Mouse (Mus musculus) forebrain, embryonic 10.5 days (tissue): ENCODE measurements around the gene Dusp6. TPM values are rescaled to one million over a fixed set of nuclear protein-coding genes. Genes with fewer than 3 reads are reported as not detected.

Experiments
- DNase-seq: peaks from one replicate; pipeline ENCODE4 v3.0.0-alpha.2; 2017; ENCODE audit warnings: low spot score; ENCODE audit errors: extremely low spot score
- H3K27ac ChIP-seq: fragments of 300-500 bp; sonication (generic); 2 replicates; pipeline ENCODE4 v1.5.1; 2016; ENCODE audit warnings: mild to moderate bottlenecking
- H3K27me3 ChIP-seq: fragments of 300-500 bp; sonication (generic); 2 replicates; pipeline ENCODE4 v1.6.1; 2016; ENCODE audit warnings: mild to moderate bottlenecking; ENCODE audit not compliant: poor library complexity, severe bottlenecking
- H3K36me3 ChIP-seq: fragments of 300-500 bp; sonication (generic); replicated peaks from 2 replicates; pipeline ENCODE4 v1.6.1; 2016; ENCODE audit warnings: mild to moderate bottlenecking, moderate library complexity
- H3K4me1 ChIP-seq: fragments of 300-500 bp; sonication (generic); 2 replicates; pipeline ENCODE4 v1.6.1; 2016
- H3K4me3 ChIP-seq: fragments of 300-500 bp; sonication (generic); 2 replicates; pipeline ENCODE4 v1.5.1; 2016; ENCODE audit warnings: mild to moderate bottlenecking, moderate library complexity
- H3K9me3 ChIP-seq: fragments of 300-500 bp; sonication (generic); 2 replicates; pipeline ENCODE4 v1.6.1; 2016; ENCODE audit warnings: mild to moderate bottlenecking, moderate library complexity
- WGBS: fragments of 180-500 bp; shearing (Covaris S2); methylation state at CpG from one replicate; pipeline ENCODE4 v1.1.7; 2016; 5-methylcytosine and 5-hydroxymethylcytosine counted together
- polyA plus RNA-seq: library from polyadenylated mRNA; unstranded; fragments of >200 nt; fragmentation: Nextera tagmentation; extraction: Ambion mirVana; gene quantifications from 2 replicates; pipeline ENCODE4 v1.2.1, GENCODE M21; 2016

Gene Dusp6
- polyA plus RNA-seq, 1 experiment from 2014 or later, result 116 TPM

- Histone ChIP-seq H3K4me1 (peaks cover 77% of the 10 kb centered on the region), H3K9me3 (no peaks in the 10 kb centered on the region), H3K36me3 (peaks cover 31% of the 10 kb centered on the region), H3K4me3 (peak overlapping the region; percentile 77), H3K27me3 (peaks cover 23% of the 10 kb centered on the region), H3K27ac (peak overlapping the region; percentile 98)
- DNase-seq, result peak; percentile 75
- 19% methylated on average over 19 of the region's 19 CpGs for WGBS
Measured at GRCm38 (mm10) chr10:99268421-99269300, 5.6 kb downstream of the Dusp6 start.

DNA sequence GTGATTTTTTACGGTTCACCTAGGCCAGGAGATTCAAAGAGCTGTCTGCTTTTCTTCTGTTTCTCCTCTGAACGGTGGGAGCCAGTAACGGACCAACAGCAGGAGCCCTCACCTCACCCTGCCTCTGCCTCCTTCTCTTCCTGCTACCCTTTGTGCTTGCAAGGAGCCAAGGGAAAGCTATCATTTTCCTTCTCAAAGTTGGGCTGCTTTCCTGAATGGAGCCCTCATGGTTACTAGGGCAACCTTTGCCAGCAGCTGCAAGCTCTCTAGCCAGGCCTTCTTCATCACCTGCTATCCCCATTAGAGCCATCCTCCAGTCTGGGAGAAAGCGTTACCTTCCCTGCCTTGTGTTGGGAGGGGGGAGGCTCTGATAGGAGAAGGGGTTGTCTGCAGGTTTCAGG, 6.3 kb downstream of the Dusp6 start:
- Histone ChIP-seq H3K36me3 (peaks cover 31% of the 10 kb centered on the region), H3K4me3 (peak overlapping the region; percentile 77), H3K4me1 (peaks cover 71% of the 10 kb centered on the region), H3K27ac (peak overlapping the region; percentile 98), H3K9me3 (no peaks in the 10 kb centered on the region), H3K27me3 (peaks cover 23% of the 10 kb centered on the region)
- peak; percentile 65 for DNase-seq
- 5% methylated on average over 4 of the region's 4 CpGs for WGBS

- H3K9me3 ChIP-seq, result no peaks in the 10 kb centered on the region
- peak overlapping the region; percentile 77 for H3K4me3 ChIP-seq
- H3K27me3 ChIP-seq, result peaks cover 20% of the 10 kb centered on the region
- peak overlapping the region; percentile 98 for H3K27ac ChIP-seq
- 49% methylated on average over 6 of the region's 6 CpGs for WGBS
- peaks cover 67% of the 10 kb centered on the region for H3K4me1 ChIP-seq
- no peak for DNase-seq
- H3K36me3 ChIP-seq, result peaks cover 29% of the 10 kb centered on the region
Measured at GRCm38 (mm10) chr10:99269704-99270103, 6.7 kb downstream of the Dusp6 start.

GRCm38 (mm10) chr10:99270406-99270805, 7.4 kb downstream of the Dusp6 start:
- WGBS, result 56% methylated on average over 10 of the region's 10 CpGs
- no peak for DNase-seq
- no peak overlapping the region for H3K4me3 ChIP-seq
- peaks cover 21% of the 10 kb centered on the region for H3K36me3 ChIP-seq
- peak overlapping the region; percentile 98 for H3K27ac ChIP-seq
- H3K4me1 ChIP-seq, result peaks cover 60% of the 10 kb centered on the region
- H3K27me3 ChIP-seq, result peaks cover 20% of the 10 kb centered on the region
- H3K9me3 ChIP-seq, result no peaks in the 10 kb centered on the region

DNA sequence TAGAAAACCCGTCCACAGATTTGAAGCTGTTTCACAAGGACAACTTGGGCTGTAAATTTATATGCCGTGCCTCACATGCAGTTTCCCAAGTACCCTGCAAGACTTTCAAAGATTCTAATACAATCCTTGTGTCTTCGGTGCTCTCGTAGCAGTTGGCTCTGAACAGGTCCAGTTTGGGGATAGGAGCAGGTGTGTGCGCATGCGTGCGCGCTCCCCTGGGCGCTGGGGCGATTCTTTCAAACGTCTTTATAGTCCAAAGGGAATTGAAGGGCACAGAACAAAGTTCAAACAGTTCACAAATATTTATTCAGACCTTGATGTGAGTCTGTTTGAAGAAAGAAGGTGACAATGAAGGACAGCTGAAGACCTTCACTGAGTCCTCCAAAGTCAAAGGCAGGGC, 8.0 kb downstream of the Dusp6 start:
- peak overlapping the region; percentile 98 for H3K27ac ChIP-seq
- WGBS, result 78% methylated on average over 11 of the region's 11 CpGs

DNA sequence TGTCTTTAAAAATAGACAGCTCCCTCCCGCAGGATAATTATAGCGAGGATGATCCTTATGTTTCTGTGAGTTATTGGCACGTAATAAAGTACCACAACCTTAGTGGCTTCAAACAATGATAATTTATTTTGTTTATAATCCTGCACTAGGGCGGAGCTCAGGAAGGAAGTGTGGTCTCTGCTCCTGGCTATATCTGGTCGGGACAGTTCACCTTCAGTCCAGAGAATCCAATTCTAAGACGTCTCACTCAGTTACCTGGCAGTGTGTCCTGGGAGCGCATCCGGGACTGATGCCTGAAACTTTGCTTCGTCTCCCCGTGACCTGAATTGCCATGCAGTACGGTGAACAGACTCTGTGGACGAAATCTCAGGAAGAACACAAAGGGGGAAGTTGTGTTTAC, 10.0 kb downstream of the Dusp6 start:
- Histone ChIP-seq H3K27ac (peak overlapping the region; percentile 3; the same call in 1 of the 2 replicates), H3K9me3 (no peaks in the 10 kb centered on the region), H3K36me3 (no peaks in the 10 kb centered on the region), H3K4me3 (no peak overlapping the region), H3K4me1 (peaks cover 34% of the 10 kb centered on the region), H3K27me3 (peaks cover under 1% of the 10 kb centered on the region; the same call in 1 of the 2 replicates)
- DNase-seq, result no peak
- whole genome bisulfite sequencing, result 90% methylated on average over 12 of the region's 12 CpGs

More for the DNA sequence above, 8.0 kb downstream of the Dusp6 start:
- Histone ChIP-seq H3K9me3 (no peaks in the 10 kb centered on the region), H3K36me3 (peaks cover 18% of the 10 kb centered on the region), H3K4me1 (peaks cover 53% of the 10 kb centered on the region), H3K27me3 (peaks cover 19% of the 10 kb centered on the region), H3K4me3 (no peak overlapping the region)
- DNase-seq, result no peak

GRCm38 (mm10) chr10:99274640-99275039, 11.6 kb downstream of the Dusp6 start:
- no peak overlapping the region for H3K27ac ChIP-seq
- H3K4me3 ChIP-seq, result no peak overlapping the region
- no peaks in the 10 kb centered on the region for H3K36me3 ChIP-seq
- DNase-seq, result no peak
- no peaks in the 10 kb centered on the region; the same call in 1 of the 2 replicates for H3K27me3 ChIP-seq
- no peaks in the 10 kb centered on the region; the same call in 1 of the 2 replicates for H3K9me3 ChIP-seq
- 87% methylated on average over 12 of the region's 12 CpGs for WGBS
- H3K4me1 ChIP-seq, result peaks cover 17% of the 10 kb centered on the region

- H3K27me3 ChIP-seq, result 0 out of 2 replicates have a peak, but pooled peaks cover under 1% of the 10 kb centered on the region
- H3K4me1 ChIP-seq, result peaks cover 7% of the 10 kb centered on the region
- H3K4me3 ChIP-seq, result no peak overlapping the region
- H3K9me3 ChIP-seq, result no peaks in the 10 kb centered on the region; the same call in 1 of the 2 replicates
- no peaks in the 10 kb centered on the region for H3K36me3 ChIP-seq
- 85% methylated on average over 22 of the region's 22 CpGs for WGBS
- H3K27ac ChIP-seq, result no peak overlapping the region
- DNase-seq, result no peak
Measured at GRCm38 (mm10) chr10:99279067-99279880, 16.2 kb downstream of the Dusp6 start.

GRCm38 (mm10) chr10:99283981-99284385, 21.0 kb downstream of the Dusp6 start:
- no peak overlapping the region for H3K4me3 ChIP-seq
- peaks cover 50% of the 10 kb centered on the region for H3K4me1 ChIP-seq
- WGBS, result 87% methylated on average over 10 of the region's 10 CpGs
- H3K9me3 ChIP-seq, result no peaks in the 10 kb centered on the region; the same call in 1 of the 2 replicates
- H3K27ac ChIP-seq, result peak overlapping the region; percentile 48; the same call in 1 of the 2 replicates
- no peaks in the 10 kb centered on the region for H3K36me3 ChIP-seq
- H3K27me3 ChIP-seq, result peaks cover 21% of the 10 kb centered on the region
- no peak for DNase-seq

DNA sequence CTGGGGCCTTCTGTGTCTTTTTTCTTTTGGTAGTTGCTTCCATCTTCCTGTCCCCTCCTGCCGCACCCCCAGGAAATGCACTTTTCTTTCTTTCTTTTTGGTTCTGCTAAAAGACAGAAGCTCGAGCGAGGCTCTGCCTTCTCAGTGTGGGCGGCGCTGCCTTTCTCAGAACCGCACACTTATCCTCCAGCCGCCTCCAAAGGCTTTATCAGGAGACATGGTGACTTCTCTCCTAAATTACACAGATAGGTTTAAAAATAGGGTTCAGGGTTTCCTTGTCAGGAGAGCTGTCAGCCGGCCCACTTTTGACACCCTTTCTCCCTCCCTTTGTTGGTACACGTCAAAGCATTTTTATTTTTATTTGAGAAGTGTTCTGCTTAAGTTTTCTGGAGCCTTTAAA, 21.9 kb downstream of the Dusp6 start:
- no peaks in the 10 kb centered on the region for H3K36me3 ChIP-seq
- 81% methylated on average over 9 of the region's 9 CpGs for WGBS
- H3K4me1 ChIP-seq, result peaks cover 54% of the 10 kb centered on the region
- no peak overlapping the region for H3K4me3 ChIP-seq
- H3K27me3 ChIP-seq, result peaks cover 21% of the 10 kb centered on the region
- peak overlapping the region; percentile 75 for H3K27ac ChIP-seq
- H3K9me3 ChIP-seq, result no peaks in the 10 kb centered on the region
- no peak for DNase-seq

DNA sequence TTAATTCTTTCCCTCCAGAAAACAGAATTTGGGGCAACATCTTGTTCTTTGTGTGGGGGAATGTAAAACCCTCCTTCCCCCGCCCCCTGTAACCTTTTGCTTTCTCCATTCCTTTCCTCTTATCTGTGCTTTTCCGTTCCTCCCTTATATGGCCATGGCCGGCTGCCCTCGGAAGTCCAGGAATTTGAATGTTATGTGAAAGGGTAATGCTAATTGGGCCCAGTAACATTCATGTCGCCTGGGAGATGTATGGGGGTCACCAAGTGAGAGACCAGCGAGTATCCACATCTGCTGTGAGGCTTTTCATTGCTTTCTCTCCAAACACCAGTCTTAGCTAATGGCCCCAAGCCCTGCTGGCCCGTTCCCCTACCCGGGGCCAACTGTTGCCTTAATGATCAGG, 22.7 kb downstream of the Dusp6 start:
- peak overlapping the region; percentile 75 for H3K27ac ChIP-seq
- DNase-seq, result peak; percentile 43

DNA sequence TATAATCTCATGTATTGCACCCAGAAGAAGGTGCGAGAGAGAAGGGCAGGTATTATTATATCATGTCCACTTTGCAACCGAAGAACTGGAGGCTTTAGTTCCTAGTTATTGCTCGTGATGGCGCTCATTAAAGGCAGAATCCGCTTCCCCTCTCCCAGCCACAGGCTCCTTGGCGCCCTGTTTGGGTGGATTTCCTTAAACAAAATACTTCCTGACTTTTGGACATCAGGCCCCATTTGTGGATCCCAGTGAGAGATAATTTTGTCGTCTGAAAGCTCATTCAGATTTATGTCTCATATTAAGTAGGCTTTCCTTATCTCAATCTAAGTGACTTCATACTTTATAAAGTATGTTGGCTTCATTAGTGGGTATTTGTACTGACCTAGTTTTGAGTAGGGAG, 23.2 kb downstream of the Dusp6 start:
- no peaks in the 10 kb centered on the region for H3K9me3 ChIP-seq
- H3K4me3 ChIP-seq, result no peak overlapping the region
- H3K27ac ChIP-seq, result peak overlapping the region; percentile 75; the same call in 1 of the 2 replicates
- H3K4me1 ChIP-seq, result peaks cover 54% of the 10 kb centered on the region
- no peaks in the 10 kb centered on the region for H3K36me3 ChIP-seq
- H3K27me3 ChIP-seq, result peaks cover 21% of the 10 kb centered on the region
- no peak for DNase-seq
- WGBS, result 68% methylated on average over 7 of the region's 7 CpGs

More for the DNA sequence above, 22.7 kb downstream of the Dusp6 start:
- Histone ChIP-seq H3K4me1 (peaks cover 54% of the 10 kb centered on the region), H3K9me3 (no peaks in the 10 kb centered on the region), H3K27me3 (peaks cover 21% of the 10 kb centered on the region), H3K4me3 (no peak overlapping the region), H3K36me3 (no peaks in the 10 kb centered on the region)
- 29% methylated on average over 8 of the region's 8 CpGs for WGBS
